Mouse (Mus musculus): ENCODE measurements around the gene Trabd2b.

DNA sequence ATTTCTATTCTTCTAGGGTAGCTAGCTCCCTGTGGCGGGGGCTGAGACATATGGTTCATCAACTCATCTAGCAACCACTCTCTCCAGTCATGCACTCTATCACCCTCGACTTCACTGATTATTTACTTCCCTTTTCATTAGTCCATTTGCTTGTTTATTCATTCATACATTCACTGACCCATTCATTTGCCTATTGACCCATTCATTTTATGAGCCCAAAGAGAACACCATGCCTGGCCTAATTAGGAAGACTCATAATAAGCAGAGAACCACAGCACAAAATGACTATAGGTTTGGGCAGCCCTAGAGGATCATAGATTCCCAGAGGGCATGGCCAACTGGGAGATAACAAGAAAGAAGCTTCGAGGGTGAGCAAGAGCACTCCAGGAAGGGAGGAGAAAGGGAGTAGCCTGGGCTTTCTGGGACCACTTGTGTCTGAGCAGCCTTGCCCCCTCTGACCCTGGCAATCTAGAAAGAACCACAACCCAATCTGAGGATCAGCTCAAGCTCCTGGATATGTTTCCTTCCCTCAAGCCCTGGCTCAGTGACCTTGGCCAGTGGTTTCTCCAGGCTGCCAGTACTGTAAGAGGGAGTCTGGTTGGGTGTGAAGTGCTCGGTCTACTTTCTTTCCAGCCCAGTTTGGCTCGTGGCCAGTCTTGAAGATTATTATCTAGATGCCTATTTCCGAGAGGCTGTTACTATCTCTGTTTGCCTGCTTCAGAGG is 61.0 kb downstream of the Trabd2b start:
- TF ChIP-seq MAFK (IDR thresholded peaks at IDR 0.05; ENCODE audit: insufficient read depth, low read depth, low read length) (no peak), CHD2 (IDR thresholded peaks at IDR 0.05; ENCODE audit: low read depth, low read length) (no peak)

Measured in ES-E14 (cell line).